Mouse (Mus musculus): Measurements from ENCODE around the gene Dntt. TPM values are rescaled to one million over a fixed set of nuclear protein-coding genes. Genes with fewer than 3 reads are reported as not detected.
A peak's percentile ranks its signal among the peaks of the same experiment; 100 is the strongest.

The Dntt gene
- polyA plus RNA-seq, 1 experiment from 2014 or later, result not detected

- H3K9ac ChIP-seq (ENCODE audit: low read depth, low read length), result no peak overlapping the region
Observed at GRCm38 (mm10) chr19:41015951-41016716, 12.9 kb upstream of the Dntt start.

DNA sequence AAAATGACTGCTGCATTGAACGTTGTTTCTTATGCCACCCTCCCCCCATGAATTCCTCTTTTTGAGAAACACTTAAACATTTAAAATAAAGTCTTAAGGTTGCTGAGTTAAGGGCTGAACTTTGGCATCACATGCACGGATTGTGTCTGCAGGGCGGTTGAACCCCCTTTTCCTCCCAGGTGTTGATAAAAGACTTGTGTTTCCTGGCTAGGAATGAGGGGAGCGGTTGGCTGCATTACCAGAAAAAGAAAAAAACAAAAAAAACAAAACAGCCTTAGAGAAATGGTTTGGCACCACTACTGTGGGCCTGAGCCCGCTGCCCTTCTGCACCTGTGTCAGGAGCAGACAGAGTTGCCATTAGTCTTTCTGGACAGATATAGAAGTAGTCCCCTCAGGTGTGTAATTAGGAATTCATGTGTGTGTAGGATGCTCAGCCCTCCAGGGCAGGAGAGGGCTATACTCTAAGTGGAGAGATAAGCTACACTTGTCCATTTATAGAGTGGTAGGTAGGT, 9.9 kb upstream of the Dntt start:
- no peak for ATAC-seq
- 56% methylated on average over 5 of the region's 5 CpGs for WGBS
- Histone ChIP-seq H3K27me3 (replicated peaks; ENCODE audit: control insufficient read depth, insufficient read depth, low read length) (no peaks in the 10 kb centered on the region), H3K36me3 (ENCODE audit: control insufficient read depth, insufficient read depth) (no peaks in the 10 kb centered on the region), H3K9me3 (ENCODE audit: control insufficient read depth) (no peaks in the 10 kb centered on the region), H3K27ac (ENCODE audit: low read depth, low read length) (no peak overlapping the region), H3K9ac (ENCODE audit: low read depth, low read length) (no peak overlapping the region), H3K4me3 (ENCODE audit: low read depth, low read length) (no peak overlapping the region), H3K4me1 (replicated peaks; ENCODE audit: control insufficient read depth, insufficient read depth, low read length) (no peaks in the 10 kb centered on the region), H3K4me2 (replicated peaks; ENCODE audit: low read depth) (no peak overlapping the region)
- TF ChIP-seq CTCF (IDR thresholded peaks at IDR 0.05; ENCODE audit: low read depth), result no peak

More at GRCm38 (mm10) chr19:41015951-41016716, 12.9 kb upstream of the Dntt start:
- Histone ChIP-seq H3K36me3 (ENCODE audit: control insufficient read depth, insufficient read depth) (no peaks in the 10 kb centered on the region), H3K9me3 (ENCODE audit: control insufficient read depth) (no peaks in the 10 kb centered on the region), H3K27ac (ENCODE audit: low read depth, low read length) (no peak overlapping the region), H3K4me1 (replicated peaks; ENCODE audit: control insufficient read depth, insufficient read depth, low read length) (no peaks in the 10 kb centered on the region), H3K27me3 (replicated peaks; ENCODE audit: control insufficient read depth, insufficient read depth, low read length) (no peaks in the 10 kb centered on the region), H3K4me2 (replicated peaks; ENCODE audit: low read depth) (peak overlapping the region; percentile 62), H3K4me3 (ENCODE audit: low read depth, low read length) (no peak overlapping the region)
- ATAC-seq, result peak; percentile 52
- 12% methylated on average over 14 of the region's 14 CpGs for WGBS
- TF ChIP-seq CTCF (IDR thresholded peaks at IDR 0.05; ENCODE audit: low read depth), result peak; percentile 80

DNA sequence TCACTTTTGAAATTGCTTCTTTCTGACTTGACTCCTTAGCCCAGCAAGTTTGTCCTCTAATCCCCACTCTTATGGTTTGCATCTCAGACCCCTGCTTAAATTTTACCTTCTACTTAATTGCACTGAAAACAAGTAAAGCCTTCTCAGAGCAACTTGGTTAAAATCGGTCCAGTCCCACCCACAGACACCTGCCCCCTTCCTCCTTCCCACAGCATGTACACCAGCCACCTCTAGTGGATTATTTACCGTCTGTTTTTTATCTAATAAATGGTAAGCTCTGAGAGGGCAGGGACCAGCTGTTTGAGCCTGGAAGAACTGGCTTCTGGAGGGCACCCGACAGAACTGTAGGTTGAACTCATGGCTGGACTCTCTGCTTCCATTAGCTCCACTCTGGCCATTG, 8.5 kb upstream of the Dntt start:
- no peaks in the 10 kb centered on the region for H3K27me3 ChIP-seq (replicated peaks; ENCODE audit: control insufficient read depth, insufficient read depth, low read length)
- H3K4me2 ChIP-seq (replicated peaks; ENCODE audit: low read depth), result no peak overlapping the region
- H3K4me1 ChIP-seq (replicated peaks; ENCODE audit: control insufficient read depth, insufficient read depth, low read length), result no peaks in the 10 kb centered on the region
- no peaks in the 10 kb centered on the region for H3K36me3 ChIP-seq (ENCODE audit: control insufficient read depth, insufficient read depth)
- H3K4me3 ChIP-seq (ENCODE audit: low read depth, low read length), result no peak overlapping the region
- 63% methylated on average over 3 of the region's 3 CpGs for WGBS
- no peaks in the 10 kb centered on the region for H3K9me3 ChIP-seq (ENCODE audit: control insufficient read depth)
- no peak overlapping the region for H3K9ac ChIP-seq (ENCODE audit: low read depth, low read length)
- no peak overlapping the region for H3K27ac ChIP-seq (ENCODE audit: low read depth, low read length)
- no peak for ATAC-seq
- no peak for TF ChIP-seq CTCF (IDR thresholded peaks at IDR 0.05; ENCODE audit: low read depth)

- no peak overlapping the region for H3K9ac ChIP-seq (ENCODE audit: low read depth, low read length)
- no peak overlapping the region for H3K27ac ChIP-seq (ENCODE audit: low read depth, low read length)
- no peak for ATAC-seq
- no peaks in the 10 kb centered on the region for H3K36me3 ChIP-seq (ENCODE audit: control insufficient read depth, insufficient read depth)
- no peaks in the 10 kb centered on the region; the same call in 1 of the 2 replicates for H3K27me3 ChIP-seq (replicated peaks; ENCODE audit: control insufficient read depth, insufficient read depth, low read length)
- H3K4me3 ChIP-seq (ENCODE audit: low read depth, low read length), result no peak overlapping the region
- 86% methylated on average over 4 of the region's 4 CpGs for WGBS
- no peak overlapping the region for H3K4me2 ChIP-seq (replicated peaks; ENCODE audit: low read depth)
- H3K9me3 ChIP-seq (ENCODE audit: control insufficient read depth), result no peaks in the 10 kb centered on the region
- no peaks in the 10 kb centered on the region for H3K4me1 ChIP-seq (replicated peaks; ENCODE audit: control insufficient read depth, insufficient read depth, low read length)
- TF ChIP-seq CTCF (IDR thresholded peaks at IDR 0.05; ENCODE audit: low read depth), result no peak
Observed at GRCm38 (mm10) chr19:41022244-41022643, 6.8 kb upstream of the Dntt start.

- 79% methylated on average over 8 of the region's 8 CpGs for WGBS
- no peak for TF ChIP-seq CTCF (IDR thresholded peaks at IDR 0.05; ENCODE audit: low read depth)
Observed at GRCm38 (mm10) chr19:41026551-41026950, 2.5 kb upstream of the Dntt start.

DNA sequence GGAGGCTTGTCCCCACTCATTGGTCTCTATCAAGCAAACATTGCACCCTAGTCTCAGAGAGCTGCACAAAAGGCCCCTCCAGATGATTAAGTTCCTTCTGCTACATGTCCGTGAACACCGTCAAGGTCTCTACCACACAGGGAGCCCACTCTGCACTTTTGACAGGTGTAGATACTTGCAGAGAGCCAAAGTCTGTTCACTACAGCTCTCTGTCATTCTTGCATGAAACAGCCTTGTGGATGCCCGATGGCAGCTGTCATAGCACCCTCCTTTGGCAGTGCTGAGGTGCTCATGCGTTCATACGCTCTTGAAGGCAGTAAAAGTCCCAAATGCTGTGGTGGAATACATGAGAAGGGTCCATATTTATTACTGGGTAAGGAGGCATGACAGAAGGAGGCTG, 2.1 kb upstream of the Dntt start:
- H3K27ac ChIP-seq (ENCODE audit: low read depth, low read length), result no peak overlapping the region
- no peaks in the 10 kb centered on the region for H3K9me3 ChIP-seq (ENCODE audit: control insufficient read depth)
- H3K36me3 ChIP-seq (ENCODE audit: control insufficient read depth, insufficient read depth), result no peaks in the 10 kb centered on the region
- no peaks in the 10 kb centered on the region for H3K4me1 ChIP-seq (replicated peaks; ENCODE audit: control insufficient read depth, insufficient read depth, low read length)
- H3K27me3 ChIP-seq (replicated peaks; ENCODE audit: control insufficient read depth, insufficient read depth, low read length), result no peaks in the 10 kb centered on the region; the same call in 1 of the 2 replicates
- no peak overlapping the region for H3K4me3 ChIP-seq (ENCODE audit: low read depth, low read length)
- ATAC-seq, result no peak
- no peak overlapping the region for H3K4me2 ChIP-seq (replicated peaks; ENCODE audit: low read depth)
- no peak for TF ChIP-seq CTCF (IDR thresholded peaks at IDR 0.05; ENCODE audit: low read depth)
- H3K9ac ChIP-seq (ENCODE audit: low read depth, low read length), result no peak overlapping the region
- 92% methylated on average over 5 of the region's 5 CpGs for WGBS

More at GRCm38 (mm10) chr19:41026551-41026950, 2.5 kb upstream of the Dntt start:
- H3K4me1 ChIP-seq (replicated peaks; ENCODE audit: control insufficient read depth, insufficient read depth, low read length), result no peaks in the 10 kb centered on the region
- H3K9me3 ChIP-seq (ENCODE audit: control insufficient read depth), result no peaks in the 10 kb centered on the region
- no peaks in the 10 kb centered on the region; the same call in 1 of the 2 replicates for H3K27me3 ChIP-seq (replicated peaks; ENCODE audit: control insufficient read depth, insufficient read depth, low read length)
- ATAC-seq, result no peak
- no peaks in the 10 kb centered on the region for H3K36me3 ChIP-seq (ENCODE audit: control insufficient read depth, insufficient read depth)
- no peak overlapping the region for H3K9ac ChIP-seq (ENCODE audit: low read depth, low read length)
- H3K27ac ChIP-seq (ENCODE audit: low read depth, low read length), result no peak overlapping the region
- no peak overlapping the region for H3K4me2 ChIP-seq (replicated peaks; ENCODE audit: low read depth)
- H3K4me3 ChIP-seq (ENCODE audit: low read depth, low read length), result no peak overlapping the region
